Mouse (Mus musculus) adrenal gland, postnatal 25 days (tissue): ENCODE results near the gene Rnf111. TPM values are rescaled to one million over a fixed set of nuclear protein-coding genes. Genes with fewer than 3 reads are reported as not detected.
"Not testable (repeated sequence)": the region's sequence is repeated elsewhere in the genome, so short reads cannot be mapped to it uniquely, and the experiment has no call there.

Source experiments
- DNase-seq: peaks from one replicate; pipeline ENCODE4 v3.0.0; 2021; ENCODE audit warnings: mixed read lengths
- long read RNA-seq: library from polyadenylated mRNA; stranded (forward); transcript quantifications from one replicate; pipeline ENCODE4 v2.0.0, GENCODE M21; 2021
- total RNA-seq: library from RNA; stranded (reverse); gene quantifications from 2 replicates; pipeline ENCODE4 v1.2.3, GENCODE M21; 2021

Gene Rnf111
- 41.2 and 41.8 TPM in 2 replicates for total RNA-seq
- long read RNA-seq, partial matches to known transcripts = 8 of 11 reads
- long read RNA-seq, other reads (novel, unspliced or antisense) = 2 of 11 reads

DNA sequence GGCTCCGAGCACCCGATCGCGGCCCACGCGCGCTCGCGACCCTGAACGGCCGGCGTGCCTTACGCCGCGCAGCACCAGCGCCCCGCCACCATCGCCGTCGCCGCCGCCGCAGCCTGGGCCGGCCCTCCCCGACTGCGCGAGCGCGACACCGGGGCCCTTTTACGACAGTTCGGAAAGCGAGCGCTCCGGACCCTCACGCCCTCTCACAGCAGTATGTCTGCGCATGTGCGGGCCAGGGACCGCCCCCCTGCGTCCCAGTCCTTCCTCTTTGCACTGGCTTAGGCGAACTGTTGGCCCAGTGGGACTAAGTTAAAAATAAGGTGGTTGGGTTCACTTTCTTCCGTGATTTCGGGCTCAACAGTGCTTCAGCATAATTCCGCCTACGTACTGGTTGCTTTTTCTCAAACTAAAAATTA lies at the start of gene Rnf111:
Rnf111 (minus strand) TSS at position 100 of the 416 bp plus-strand sequence.
- DNase-seq = peak; percentile 98

DNA sequence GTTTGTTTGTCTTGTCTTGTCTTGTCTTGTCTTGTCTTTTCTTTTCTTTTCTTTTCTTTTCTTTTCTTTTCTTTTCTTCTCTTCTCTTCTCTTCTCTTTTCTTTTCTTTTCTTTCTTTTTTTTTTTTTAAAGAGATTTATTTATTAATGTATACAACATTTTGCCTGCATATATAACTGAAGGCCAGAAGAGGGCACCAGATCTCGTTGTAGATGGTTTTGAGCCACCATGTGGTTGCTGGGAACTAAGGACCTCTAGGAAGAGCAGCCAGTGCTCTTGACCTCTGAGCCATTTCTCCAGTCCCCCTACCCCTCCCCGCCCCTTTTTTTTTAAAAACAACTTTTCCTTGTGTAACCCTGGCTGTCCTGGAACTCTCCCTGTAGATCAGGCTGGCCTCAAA lies 48.7 kb upstream of the Rnf111 start:
- DNase-seq = not testable (repeated sequence)

DNA sequence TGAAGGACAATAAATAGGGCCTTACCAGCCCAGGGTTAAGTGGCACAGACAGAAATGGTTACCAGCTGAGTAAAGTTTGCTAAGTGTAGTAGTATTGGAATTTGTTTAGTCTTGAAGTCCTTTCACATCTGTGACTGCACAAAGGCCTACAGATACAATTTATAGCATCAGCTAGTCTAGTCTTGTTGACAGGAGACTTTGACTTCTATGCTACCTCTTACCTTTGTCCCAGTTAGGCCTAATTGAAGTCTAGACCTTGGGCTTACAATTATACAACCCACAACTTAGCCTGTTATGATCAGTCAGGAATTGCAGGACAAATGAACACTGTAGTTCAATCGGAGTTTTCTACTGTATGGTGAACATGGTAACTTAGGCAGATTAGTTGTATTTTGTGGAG lies 48.0 kb upstream of the Rnf111 start:
- DNase-seq = no peak

DNA sequence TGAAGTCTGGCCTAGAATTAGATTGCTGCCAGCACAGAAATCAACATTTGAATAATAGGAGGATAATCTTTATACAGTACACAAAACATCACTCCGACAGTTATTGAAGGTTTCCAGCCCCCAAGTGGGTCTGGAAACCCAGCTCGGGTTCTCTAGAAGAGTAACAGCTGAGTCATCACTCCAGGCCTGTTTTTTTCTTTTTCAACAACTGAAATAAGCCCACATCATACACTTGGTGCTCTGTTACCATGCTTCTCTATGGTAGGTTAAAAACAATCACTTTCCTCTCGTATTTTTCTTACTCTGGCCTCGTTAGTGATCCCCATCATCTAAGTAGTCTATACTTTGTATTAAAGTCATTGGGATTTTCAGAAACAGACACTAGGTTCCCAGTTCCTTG lies 44.8 kb upstream of the Rnf111 start:
- DNase-seq = no peak

DNA sequence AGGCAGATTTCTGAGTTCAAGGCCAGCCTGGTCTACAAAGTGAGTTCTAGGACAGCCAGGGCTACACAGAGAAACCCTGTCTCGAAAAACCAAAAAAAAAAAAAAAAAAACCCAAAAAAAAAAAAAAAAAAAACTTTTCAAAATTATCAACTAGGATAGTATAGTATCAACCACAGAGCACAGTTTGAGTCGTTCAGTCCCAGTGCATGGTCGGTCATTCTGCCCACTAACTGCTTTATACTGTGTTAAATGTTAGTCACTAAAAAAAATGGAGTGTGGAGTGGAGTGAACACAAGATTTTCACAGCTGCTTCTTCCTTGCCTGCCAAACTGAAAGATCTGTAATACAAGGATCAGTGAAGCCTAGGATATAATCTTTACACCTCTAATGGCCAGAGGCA lies 43.1 kb upstream of the Rnf111 start:
- not testable (repeated sequence) for DNase-seq

DNA sequence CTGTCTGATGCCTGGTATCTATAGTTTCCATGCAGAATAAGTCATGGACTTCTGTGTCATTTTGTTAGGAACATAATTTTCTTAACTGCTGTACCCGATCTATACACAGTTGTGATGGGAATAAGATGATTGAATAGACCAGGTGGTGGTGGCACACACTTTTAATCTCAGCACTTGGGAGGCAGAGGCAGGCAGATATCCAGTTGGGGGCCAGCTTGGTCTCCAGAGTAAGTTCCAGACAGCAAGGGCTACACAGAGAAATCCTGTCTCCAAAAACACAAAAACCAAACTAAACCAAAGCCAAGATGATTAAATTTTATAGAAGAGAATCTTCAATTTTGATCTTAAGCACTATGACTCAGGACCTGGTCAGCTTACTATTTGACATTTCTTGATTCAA lies 41.3 kb upstream of the Rnf111 start:
- DNase-seq = no peak

DNA sequence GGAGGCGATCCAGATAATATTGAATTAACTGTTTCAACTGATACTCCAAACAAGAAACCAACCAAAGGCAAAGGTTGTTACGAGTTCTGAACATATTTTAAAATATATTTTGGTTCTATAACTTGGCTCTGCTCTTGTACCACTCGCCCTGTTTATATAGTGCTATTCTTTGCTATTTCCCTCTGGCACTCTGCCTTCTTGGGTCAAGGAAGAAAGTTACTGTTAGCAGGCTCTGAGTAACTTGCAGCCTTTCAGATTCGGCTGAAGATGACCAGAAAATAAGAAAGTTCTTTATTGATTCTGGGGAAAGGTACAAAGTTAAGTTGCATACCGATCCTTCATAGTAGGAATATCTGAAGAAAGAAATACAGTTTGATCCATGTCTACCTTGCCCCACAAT lies 40.5 kb upstream of the Rnf111 start:
- no peak for DNase-seq

DNA sequence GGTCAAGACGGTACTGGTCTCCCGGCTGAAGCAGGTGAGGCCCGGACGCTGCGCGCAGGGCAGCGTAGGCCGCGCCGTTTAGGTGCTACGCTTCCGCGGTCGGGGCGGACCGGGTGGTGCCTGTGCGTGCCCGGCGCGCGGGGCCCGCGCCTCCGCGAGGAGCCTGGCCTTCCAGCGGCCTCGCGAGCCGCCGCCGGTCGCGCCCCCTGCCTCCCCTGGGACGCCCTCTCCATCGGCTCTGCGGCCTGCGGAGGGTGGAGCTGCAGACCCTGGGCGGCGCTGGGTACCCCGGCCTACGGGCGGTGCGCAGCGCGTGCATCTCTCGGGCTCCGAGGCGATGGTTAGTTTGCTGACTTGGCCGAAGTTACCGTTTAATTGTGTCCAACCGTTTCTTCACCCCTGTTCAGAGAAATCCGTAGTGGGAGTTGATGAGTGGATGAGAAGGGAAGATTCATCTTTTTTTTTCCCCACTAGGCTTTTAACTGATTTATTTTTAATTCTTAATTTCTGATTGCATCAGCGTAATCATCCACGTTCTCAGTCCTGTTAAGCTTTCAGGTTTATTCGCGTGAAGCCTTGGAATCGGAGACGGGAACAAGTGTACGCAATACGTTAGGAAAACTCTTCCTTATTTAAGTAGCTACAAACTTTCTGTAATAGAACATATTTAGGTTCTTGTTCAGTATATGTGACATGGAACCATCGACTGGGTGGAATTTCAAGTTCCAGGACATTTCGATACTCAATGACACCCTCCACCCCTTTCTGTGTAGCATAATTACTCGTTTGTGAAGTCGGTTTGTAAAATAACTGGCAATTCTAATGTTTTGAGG lies 39.7 kb upstream of the Rnf111 start:
- DNase-seq = peak; percentile 67

DNA sequence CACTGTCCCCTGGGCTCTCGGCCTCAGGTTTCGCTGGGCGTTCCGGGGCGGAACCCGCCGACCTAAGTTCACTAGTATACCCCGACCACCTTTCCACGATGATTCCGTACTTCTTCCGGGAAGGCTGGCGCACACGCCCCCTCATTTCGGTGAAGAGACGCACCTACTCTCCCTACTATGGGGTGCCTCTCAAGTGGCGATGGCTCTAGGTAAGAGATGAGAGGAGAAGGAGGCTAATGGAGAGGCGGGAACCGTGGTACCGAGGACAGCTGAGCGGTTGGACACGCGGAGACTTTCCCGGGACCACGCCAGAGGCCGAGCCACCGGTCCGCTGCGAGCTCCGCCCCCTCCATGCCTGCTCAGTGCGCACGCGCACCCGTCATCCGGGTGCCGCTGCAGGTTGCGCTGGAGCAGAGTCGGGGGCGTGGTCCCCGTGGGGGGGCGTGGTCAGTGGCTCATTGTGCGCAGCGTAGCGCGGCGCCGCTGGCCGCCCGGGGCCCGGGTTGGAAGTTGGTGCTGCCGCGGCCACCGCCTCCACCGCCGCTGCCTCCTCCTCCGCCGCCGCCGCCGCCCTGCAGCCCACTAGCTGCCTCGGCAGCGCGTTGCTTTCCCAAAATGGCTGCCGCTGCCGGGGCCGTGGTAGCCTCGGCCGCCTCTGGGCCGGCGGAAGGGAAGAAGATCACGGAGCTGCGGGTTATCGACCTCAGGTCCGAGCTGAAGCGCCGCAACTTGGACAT lies 38.9 kb upstream of the Rnf111 start, which contains the start of gene Sltm:
Sltm (plus strand) TSS at position 450 of the 737 bp plus-strand sequence.
- peak; percentile 100 for DNase-seq

DNA sequence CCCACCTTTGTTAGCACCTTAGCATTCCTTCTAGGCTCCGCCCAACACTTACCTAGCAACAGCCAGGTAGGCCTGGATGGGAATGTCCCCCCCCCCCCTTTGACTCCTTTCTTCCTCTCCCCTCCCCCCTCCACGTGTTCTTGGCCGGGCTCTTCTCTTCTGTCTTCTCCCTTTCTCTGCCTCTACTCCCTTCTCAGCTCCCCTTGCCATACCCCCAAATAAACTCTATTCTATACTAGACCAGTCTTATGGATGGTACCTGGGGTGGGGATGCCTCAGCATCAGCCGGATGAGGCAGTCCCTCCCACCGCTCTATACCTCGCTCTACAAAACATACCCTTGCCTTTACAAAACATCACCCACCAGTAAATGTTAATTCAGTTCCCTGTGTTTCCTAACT lies 38.1 kb upstream of the Rnf111 start:
- no peak for DNase-seq

DNA sequence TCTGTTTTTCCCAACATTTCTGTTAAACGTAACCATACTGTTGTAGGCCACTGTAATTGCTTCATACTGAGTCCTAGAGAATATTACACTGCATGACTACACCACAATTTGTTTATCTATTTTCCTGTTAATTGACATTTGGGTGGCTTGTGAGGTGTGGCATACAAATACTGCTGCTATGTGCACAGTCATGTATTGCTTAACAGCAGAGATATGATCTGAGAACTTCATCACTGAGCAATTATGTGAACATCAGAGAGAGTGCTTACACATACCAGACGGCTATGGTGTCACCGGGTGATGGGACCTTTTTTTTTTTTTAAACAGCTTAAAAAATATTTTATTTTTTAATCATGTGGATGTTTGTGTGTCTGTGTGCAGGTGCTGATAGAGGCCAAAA lies 29.8 kb upstream of the Rnf111 start:
- DNase-seq = no peak

DNA sequence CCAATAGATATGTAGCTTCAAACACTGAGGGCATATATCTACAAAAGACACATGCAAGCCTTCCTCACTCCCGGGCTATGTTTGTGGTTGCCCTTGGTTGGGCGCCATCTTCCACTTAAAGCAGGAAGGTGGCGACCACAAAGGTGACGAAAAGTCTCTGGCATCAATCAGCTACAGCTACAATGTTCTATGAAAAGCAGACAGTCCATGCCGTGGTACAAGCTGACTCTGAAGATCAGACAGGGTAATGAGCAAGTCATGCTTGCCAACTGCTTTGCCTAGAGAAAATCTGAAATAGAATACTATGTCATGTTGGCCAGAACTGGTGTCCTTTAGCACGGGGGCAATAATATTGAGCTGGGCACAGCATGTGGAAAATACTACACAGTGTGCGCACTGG lies 20.8 kb upstream of the Rnf111 start:
- DNase-seq = no peak

DNA sequence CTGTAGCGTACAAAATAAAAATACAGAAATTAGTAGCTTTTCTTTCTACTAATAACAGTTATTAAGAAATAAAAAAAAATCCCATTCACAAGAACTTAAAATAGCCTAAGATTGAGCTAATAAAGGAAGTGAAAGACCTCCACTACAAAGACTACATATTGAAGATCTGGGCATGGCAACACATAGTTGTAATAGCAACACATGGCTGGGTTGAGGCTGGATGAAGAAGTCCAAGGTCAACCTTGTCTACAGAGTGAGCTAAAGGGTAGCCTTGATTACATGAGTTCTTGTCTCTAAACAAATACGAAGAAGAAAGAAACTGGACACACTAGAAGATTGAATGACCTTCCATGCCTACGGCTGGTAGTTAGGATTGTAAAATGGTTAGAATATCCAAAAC lies 20.3 kb upstream of the Rnf111 start:
- no peak for DNase-seq

DNA sequence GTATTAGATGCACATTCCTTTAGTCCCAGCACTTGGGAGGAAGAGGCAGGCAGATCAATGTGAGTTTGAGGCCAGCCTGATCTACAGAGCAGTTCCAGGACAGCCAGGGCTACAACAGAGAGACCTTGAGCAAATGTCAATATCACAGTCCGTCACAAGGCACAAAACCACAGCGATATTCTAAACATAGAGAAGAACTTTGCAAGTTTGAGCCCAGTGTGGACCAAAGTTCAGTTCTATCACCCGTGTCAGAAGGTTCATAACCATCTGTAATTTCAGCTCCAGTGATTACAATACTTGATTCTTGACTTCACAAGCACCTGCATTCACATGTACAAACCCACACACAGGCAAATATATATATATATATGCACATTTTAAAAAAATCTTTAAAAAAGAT lies 17.1 kb upstream of the Rnf111 start:
- no peak for DNase-seq

DNA sequence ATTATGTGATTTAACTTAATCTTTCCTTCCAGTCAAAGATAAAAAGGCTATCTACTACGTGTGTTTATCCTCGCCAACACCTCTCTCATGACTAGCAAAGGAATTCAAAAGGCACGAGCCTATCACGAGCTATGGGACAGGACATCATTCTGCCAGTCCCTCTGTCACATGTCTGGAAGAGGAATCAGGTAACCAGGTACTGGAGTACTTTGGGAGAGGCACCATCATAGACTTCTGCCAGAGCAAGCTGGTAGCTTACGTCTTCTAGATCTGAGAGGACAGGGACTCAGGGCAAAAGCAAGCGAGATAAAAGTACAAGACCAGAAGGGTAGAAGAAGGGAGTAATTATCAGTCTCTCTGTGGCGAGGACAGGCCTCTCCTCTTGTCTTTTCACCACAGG lies 8.2 kb upstream of the Rnf111 start:
- DNase-seq = no peak

DNA sequence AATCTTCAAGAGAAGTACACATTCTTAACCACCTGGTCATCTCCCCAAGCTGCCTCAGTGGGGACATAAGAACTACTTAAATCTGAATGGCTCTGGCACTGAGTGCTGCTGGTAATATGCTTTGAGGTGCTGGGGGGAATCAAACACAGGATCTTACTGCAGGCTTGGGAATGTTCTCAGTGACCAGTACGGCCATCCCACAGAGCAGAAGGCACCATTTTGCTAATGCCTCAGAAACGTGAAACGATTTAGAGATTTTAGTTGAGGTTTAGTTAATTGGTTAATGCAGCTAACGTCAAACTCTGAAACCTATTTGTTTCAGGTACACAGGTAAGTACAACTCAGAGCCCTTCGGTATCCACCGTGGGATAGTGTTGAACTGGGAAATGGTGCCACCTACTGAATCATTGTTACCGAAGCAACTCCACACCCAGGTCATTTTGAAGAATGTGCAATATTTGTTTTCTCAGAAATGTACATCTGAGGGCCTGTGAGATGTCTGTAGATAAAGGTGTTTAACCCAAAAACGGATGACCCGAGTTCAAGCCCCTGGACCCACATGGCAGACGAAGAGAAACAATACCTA lies 7.6 kb upstream of the Rnf111 start:
- DNase-seq = no peak

DNA sequence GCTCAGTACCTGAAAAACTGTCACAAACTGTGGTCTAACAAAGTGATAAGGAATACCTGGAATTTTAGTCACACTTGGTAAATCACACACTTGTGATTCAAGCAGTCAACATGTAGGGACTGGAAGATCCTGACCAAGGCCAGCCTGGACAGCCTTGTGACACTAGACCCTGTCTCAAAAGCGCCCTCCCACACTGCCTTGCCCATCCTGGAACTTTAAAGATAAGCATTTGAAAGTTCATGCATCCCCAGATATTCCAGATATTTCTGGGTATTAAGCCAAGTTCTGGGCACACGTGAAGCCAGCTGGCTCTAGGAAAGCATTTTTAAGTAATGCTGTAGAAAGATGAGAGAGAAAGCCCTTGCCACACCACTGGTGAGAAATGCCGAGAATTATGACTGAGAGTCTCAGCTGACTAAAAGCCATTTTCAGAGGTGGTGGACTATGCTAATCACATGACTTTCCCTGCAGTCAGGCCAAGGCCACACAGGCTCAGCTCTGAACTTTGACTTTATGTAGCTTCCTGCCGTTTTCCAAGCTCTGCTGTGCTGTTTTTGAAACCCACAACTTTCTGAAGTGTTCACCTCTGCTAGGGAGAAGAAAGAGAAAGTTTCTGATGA lies 6.5 kb upstream of the Rnf111 start:
- peak; percentile 22 for DNase-seq

DNA sequence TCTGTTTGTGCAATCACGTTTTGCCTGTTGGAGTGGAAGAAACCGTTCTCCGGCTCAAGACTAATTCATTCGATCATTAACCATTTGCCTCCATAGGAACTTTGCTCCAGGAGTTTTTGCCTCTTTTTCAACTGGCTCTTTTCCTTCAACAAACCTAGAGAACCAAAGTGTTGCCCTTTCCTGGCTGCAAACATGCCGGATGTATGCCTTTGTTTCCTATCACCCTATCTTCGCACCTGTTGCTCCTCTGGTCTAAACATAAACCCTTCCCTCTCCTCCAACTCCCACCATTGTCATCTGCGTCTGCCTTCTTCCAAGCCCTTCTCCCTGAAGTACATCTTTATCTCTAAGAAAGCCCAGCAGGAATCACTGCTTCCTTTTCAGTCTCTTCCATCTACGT lies 3.3 kb upstream of the Rnf111 start:
- no peak for DNase-seq

DNA sequence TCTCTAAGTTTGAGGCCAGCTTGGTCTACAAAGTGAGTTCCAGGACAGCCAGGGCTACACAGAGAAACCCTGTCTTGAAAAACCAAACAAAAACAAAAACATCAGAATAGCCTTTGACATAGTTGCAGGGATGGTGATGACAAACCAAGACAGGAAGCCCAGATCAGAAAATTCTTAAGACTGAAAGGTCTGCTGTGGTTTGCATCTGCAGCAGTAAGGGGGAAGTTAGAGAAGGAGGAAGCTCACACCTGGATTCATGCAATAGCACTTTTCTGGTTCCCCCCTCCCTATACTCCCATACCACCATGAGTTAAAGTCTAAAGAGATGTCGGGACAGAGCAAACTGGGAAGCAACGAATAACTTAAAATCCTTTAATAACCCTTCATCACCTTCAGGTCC lies 2.7 kb upstream of the Rnf111 start:
- DNase-seq = no peak

DNA sequence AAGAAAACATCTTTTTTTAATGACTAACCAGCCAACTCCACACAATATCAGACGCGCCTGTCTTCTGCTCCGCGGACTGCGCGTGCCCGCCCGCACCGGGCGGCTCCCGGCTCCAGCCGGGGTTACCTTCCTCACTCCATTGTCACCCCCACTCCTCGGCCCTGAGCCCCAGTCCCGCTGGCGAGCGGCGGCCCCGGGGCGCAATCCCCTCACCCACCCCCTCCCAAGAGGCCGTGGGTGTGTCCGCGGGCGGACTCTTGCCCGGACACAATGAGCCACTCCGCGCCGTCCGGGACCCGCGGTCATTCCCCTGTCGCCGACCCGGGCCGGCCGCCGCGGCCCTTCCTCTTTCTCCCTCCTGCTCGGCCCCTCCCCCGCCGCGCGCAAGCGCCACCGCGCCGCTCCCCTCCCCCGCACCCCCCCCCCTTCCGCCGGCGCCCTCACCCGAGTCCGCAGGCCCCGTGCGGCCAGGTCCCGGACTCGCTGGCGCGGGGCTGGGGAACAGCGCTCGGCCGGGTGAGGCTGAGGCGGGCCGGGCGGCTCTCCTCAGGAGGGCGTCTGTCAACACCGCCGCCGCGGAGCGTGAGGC lies 416 bp downstream of the Rnf111 start:
- DNase-seq = peak; percentile 73

DNA sequence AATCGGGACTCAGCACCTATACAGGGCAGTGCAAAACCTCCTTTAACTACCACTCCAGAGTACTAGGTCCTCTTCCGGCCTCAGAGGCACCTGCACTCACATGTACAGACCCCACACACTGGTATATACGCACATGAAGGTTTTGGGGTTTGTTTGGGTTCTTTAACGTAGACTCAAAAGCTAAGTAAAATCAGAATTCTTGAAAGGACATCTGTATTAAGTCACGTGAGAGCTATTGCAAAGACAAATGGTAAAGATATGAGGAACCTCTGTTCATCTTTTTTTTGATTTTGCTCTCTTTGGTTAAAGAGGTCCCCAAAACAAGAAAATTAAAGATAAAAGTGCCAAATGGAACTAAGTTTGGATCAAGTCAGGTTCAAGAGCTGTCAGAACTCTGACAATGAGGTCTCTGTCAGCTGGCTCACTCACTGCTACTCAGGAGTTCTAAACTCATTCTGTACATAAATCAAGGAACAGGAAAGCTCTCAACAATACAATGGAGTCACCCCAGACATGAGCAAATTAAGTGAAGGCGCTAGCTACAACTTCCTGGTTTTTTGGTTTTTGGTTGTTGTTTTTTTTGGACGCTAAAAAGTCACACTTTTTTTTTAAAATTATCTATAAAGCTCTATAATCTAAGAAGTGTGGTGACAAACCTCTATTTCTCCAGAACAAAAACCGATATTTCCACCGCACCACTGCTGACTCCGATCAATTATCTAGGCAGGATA lies 1.1 kb downstream of the Rnf111 start:
- DNase-seq = no peak

DNA sequence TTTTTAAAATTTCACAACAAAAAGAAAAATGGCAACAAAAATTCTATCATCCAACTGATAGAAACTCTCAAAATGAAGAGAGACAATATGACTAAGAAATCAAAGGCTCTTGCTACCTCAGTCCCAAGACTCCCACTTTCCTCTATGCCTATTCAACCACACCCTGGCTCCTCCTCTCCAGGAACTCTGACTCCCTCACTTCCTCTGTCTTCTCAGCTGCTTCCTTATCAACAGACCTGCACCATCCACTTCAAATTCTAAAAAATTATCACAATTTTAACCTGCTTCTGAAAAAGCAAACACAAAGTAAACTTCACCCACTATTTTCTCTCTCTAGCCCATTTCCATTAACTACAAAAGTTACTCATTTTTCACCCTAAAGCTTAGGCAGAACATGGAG lies 6.5 kb downstream of the Rnf111 start:
- DNase-seq = no peak
